Mouse (Mus musculus) hindbrain, embryonic 15.5 days (tissue): ENCODE measurements around the gene Itgav. TPM values are rescaled to one million over a fixed set of nuclear protein-coding genes. Genes with fewer than 3 reads are reported as not detected.
A peak's percentile ranks its signal among the peaks of the same experiment; 100 is the strongest.

ENCODE experiments used
- ATAC-seq: fragments of 200-750 bp; cut with Nextera tagmentation; 2 replicates; pipeline ENCODE4 v1.8.0; 2017; ENCODE audit warnings: low read depth, moderate number of reproducible peaks, moderate TSS enrichment; ENCODE audit not compliant: low FRiP score
- H3K27ac ChIP-seq: fragments of 300-500 bp; sonication (generic); replicated peaks from 2 replicates; pipeline ENCODE4 v1.5.1; 2015; ENCODE audit warnings: mild to moderate bottlenecking, inconsistent platforms
- H3K27me3 ChIP-seq: fragments of 300-500 bp; sonication (generic); 2 replicates; pipeline ENCODE4 v1.6.1; 2015; ENCODE audit warnings: control low read depth, inconsistent platforms
- H3K36me3 ChIP-seq: fragments of 300-500 bp; sonication (generic); 2 replicates; pipeline ENCODE4 v1.6.1; 2015; ENCODE audit warnings: control low read depth, inconsistent platforms
- H3K4me1 ChIP-seq: fragments of 300-500 bp; sonication (generic); replicated peaks from 2 replicates; pipeline ENCODE4 v1.6.1; 2015; ENCODE audit warnings: control low read depth, inconsistent platforms
- H3K4me2 ChIP-seq: fragments of 300-500 bp; sonication (generic); 2 replicates; pipeline ENCODE4 v1.6.1; 2015; ENCODE audit warnings: moderate library complexity, mild to moderate bottlenecking, inconsistent platforms
- H3K4me3 ChIP-seq: fragments of 300-500 bp; sonication (generic); 2 replicates; pipeline ENCODE4 v1.5.1; 2015; ENCODE audit warnings: mild to moderate bottlenecking, inconsistent platforms
- H3K9ac ChIP-seq: fragments of 300-500 bp; sonication (generic); 2 replicates; pipeline ENCODE4 v1.6.1; 2015; ENCODE audit warnings: inconsistent platforms
- H3K9me3 ChIP-seq: fragments of 300-500 bp; sonication (generic); 2 replicates; pipeline ENCODE4 v1.6.1; 2016; ENCODE audit warnings: control low read depth, inconsistent platforms
- WGBS: fragments of 180-500 bp; shearing (Covaris S2); methylation state at CpG from one replicate; pipeline ENCODE4 v1.1.7; 2015; 5-methylcytosine and 5-hydroxymethylcytosine counted together
- polyA plus RNA-seq: library from polyadenylated mRNA; unstranded; fragments of >200 nt; fragmentation: Nextera tagmentation; extraction: Ambion mirVana; gene quantifications from 2 replicates; pipeline ENCODE4 v1.2.1, GENCODE M21; 2015

Itgav gene
- polyA plus RNA-seq, 1 experiment from 2014 or later, result 26.5 TPM

GRCm38 (mm10) chr2:83758606-83759215 lies 34.5 kb downstream of the Itgav start:
- Histone ChIP-seq H3K4me2 (peak overlapping the region; percentile 50), H3K36me3 (no peaks in the 10 kb centered on the region), H3K9ac (peak overlapping the region; percentile 2; the same call in 1 of the 2 replicates), H3K4me3 (peak overlapping the region; percentile 19), H3K9me3 (no peaks in the 10 kb centered on the region), H3K27me3 (no peaks in the 10 kb centered on the region), H3K4me1 (peaks cover 15% of the 10 kb centered on the region), H3K27ac (peak overlapping the region; percentile 37; the same call in 1 of the 2 replicates)
- ATAC-seq, result peak; percentile 57; the same call in 1 of the 2 replicates
- 22% methylated on average over 7 of the region's 7 CpGs for WGBS

- 11% methylated on average over 11 of the region's 11 CpGs for WGBS
- H3K9ac ChIP-seq, result peak overlapping the region; percentile 2; the same call in 1 of the 2 replicates
- H3K27ac ChIP-seq, result peak overlapping the region; percentile 37
These were observed 35.0 kb downstream of the Itgav start for GRCm38 (mm10) chr2:83759216-83759648.

GRCm38 (mm10) chr2:83759667-83760066 lies 35.5 kb downstream of the Itgav start:
- Histone ChIP-seq H3K4me3 (no peak overlapping the region), H3K4me1 (peaks cover 15% of the 10 kb centered on the region), H3K9me3 (no peaks in the 10 kb centered on the region), H3K9ac (0 out of 2 replicates have a peak overlapping the region, but pooled peaks have one; percentile 2), H3K27ac (peak overlapping the region; percentile 37), H3K4me2 (peak overlapping the region; percentile 50), H3K36me3 (no peaks in the 10 kb centered on the region), H3K27me3 (no peaks in the 10 kb centered on the region)
- peak; percentile 73; the same call in 1 of the 2 replicates for ATAC-seq
- 43% methylated on average over 5 of the region's 5 CpGs for WGBS

More at GRCm38 (mm10) chr2:83759216-83759648, 35.0 kb downstream of the Itgav start:
- peak overlapping the region; percentile 19 for H3K4me3 ChIP-seq
- H3K27me3 ChIP-seq, result no peaks in the 10 kb centered on the region
- no peaks in the 10 kb centered on the region for H3K36me3 ChIP-seq
- peak; percentile 85 for ATAC-seq
- peak overlapping the region; percentile 50 for H3K4me2 ChIP-seq
- peaks cover 15% of the 10 kb centered on the region for H3K4me1 ChIP-seq
- no peaks in the 10 kb centered on the region for H3K9me3 ChIP-seq

- no peak overlapping the region for H3K4me2 ChIP-seq
- WGBS, result 67% methylated on average over 1 of the region's 1 CpGs
- no peak for ATAC-seq
- H3K36me3 ChIP-seq, result no peaks in the 10 kb centered on the region
- peak overlapping the region; percentile 37; the same call in 1 of the 2 replicates for H3K27ac ChIP-seq
- no peaks in the 10 kb centered on the region for H3K27me3 ChIP-seq
- no peaks in the 10 kb centered on the region for H3K9me3 ChIP-seq
- H3K4me1 ChIP-seq, result peaks cover 15% of the 10 kb centered on the region
- no peak overlapping the region for H3K9ac ChIP-seq
- H3K4me3 ChIP-seq, result no peak overlapping the region
These were observed 35.9 kb downstream of the Itgav start for GRCm38 (mm10) chr2:83760112-83760511.

- H3K9ac ChIP-seq, result no peak overlapping the region
- H3K27me3 ChIP-seq, result no peaks in the 10 kb centered on the region
- no peaks in the 10 kb centered on the region for H3K36me3 ChIP-seq
- WGBS, result 43% methylated on average over 2 of the region's 2 CpGs
- no peak for ATAC-seq
- H3K4me3 ChIP-seq, result no peak overlapping the region
- no peak overlapping the region for H3K4me2 ChIP-seq
- H3K4me1 ChIP-seq, result peaks cover 15% of the 10 kb centered on the region
- no peaks in the 10 kb centered on the region for H3K9me3 ChIP-seq
- H3K27ac ChIP-seq, result no peak overlapping the region; the same call in 1 of the 2 replicates
These were observed 37.3 kb downstream of the Itgav start for GRCm38 (mm10) chr2:83761506-83761905.

GRCm38 (mm10) chr2:83762106-83762855 lies 38.1 kb downstream of the Itgav start:
- Histone ChIP-seq H3K9me3 (no peaks in the 10 kb centered on the region), H3K9ac (no peak overlapping the region), H3K4me3 (no peak overlapping the region), H3K4me2 (no peak overlapping the region), H3K27me3 (no peaks in the 10 kb centered on the region), H3K4me1 (peaks cover 15% of the 10 kb centered on the region), H3K36me3 (no peaks in the 10 kb centered on the region), H3K27ac (no peak overlapping the region)
- no peak for ATAC-seq
- WGBS, result 68% methylated on average over 7 of the region's 7 CpGs

GRCm38 (mm10) chr2:83766058-83766457 lies 41.9 kb downstream of the Itgav start:
- Histone ChIP-seq H3K4me1 (no peaks in the 10 kb centered on the region), H3K9ac (no peak overlapping the region), H3K36me3 (no peaks in the 10 kb centered on the region), H3K4me2 (no peak overlapping the region), H3K4me3 (no peak overlapping the region), H3K9me3 (no peaks in the 10 kb centered on the region), H3K27ac (no peak overlapping the region), H3K27me3 (no peaks in the 10 kb centered on the region)
- WGBS, result 68% methylated on average over 6 of the region's 6 CpGs
- ATAC-seq, result no peak

GRCm38 (mm10) chr2:83766878-83767277 lies 42.7 kb downstream of the Itgav start:
- no peaks in the 10 kb centered on the region for H3K9me3 ChIP-seq
- ATAC-seq, result no peak

GRCm38 (mm10) chr2:83768311-83769047 lies 44.3 kb downstream of the Itgav start:
- WGBS, result 82% methylated on average over 4 of the region's 4 CpGs
- no peak overlapping the region for H3K9ac ChIP-seq
- H3K4me1 ChIP-seq, result no peaks in the 10 kb centered on the region
- H3K4me3 ChIP-seq, result no peak overlapping the region
- no peak for ATAC-seq
- no peak overlapping the region for H3K27ac ChIP-seq
- H3K4me2 ChIP-seq, result no peak overlapping the region
- no peaks in the 10 kb centered on the region for H3K27me3 ChIP-seq
- no peaks in the 10 kb centered on the region for H3K36me3 ChIP-seq
- H3K9me3 ChIP-seq, result no peaks in the 10 kb centered on the region

More at GRCm38 (mm10) chr2:83766878-83767277, 42.7 kb downstream of the Itgav start:
- no peak overlapping the region for H3K27ac ChIP-seq
- H3K4me3 ChIP-seq, result no peak overlapping the region
- H3K27me3 ChIP-seq, result no peaks in the 10 kb centered on the region
- no peak overlapping the region for H3K4me2 ChIP-seq
- WGBS, result 73% methylated on average over 1 of the region's 1 CpGs
- no peaks in the 10 kb centered on the region for H3K4me1 ChIP-seq
- no peak overlapping the region for H3K9ac ChIP-seq
- no peaks in the 10 kb centered on the region for H3K36me3 ChIP-seq

- H3K4me2 ChIP-seq, result no peak overlapping the region
- no peak overlapping the region for H3K27ac ChIP-seq
- no peaks in the 10 kb centered on the region for H3K4me1 ChIP-seq
- no peaks in the 10 kb centered on the region for H3K9me3 ChIP-seq
- no peak for ATAC-seq
- H3K9ac ChIP-seq, result no peak overlapping the region
- H3K27me3 ChIP-seq, result no peaks in the 10 kb centered on the region
- H3K4me3 ChIP-seq, result no peak overlapping the region
- no peaks in the 10 kb centered on the region for H3K36me3 ChIP-seq
- 62% methylated on average over 7 of the region's 7 CpGs for WGBS
These were observed 47.1 kb downstream of the Itgav start for GRCm38 (mm10) chr2:83771155-83771812.

- Histone ChIP-seq H3K27me3 (no peaks in the 10 kb centered on the region), H3K9ac (no peak overlapping the region), H3K36me3 (0 out of 2 replicates have a peak, but pooled peaks cover 3% of the 10 kb centered on the region), H3K4me1 (no peaks in the 10 kb centered on the region), H3K4me3 (peak overlapping the region; percentile 5; the same call in 1 of the 2 replicates), H3K9me3 (no peaks in the 10 kb centered on the region), H3K27ac (0 out of 2 replicates have a peak overlapping the region, but pooled peaks have one; percentile 25), H3K4me2 (peak overlapping the region; percentile 20; the same call in 1 of the 2 replicates)
- no peak; the same call in 1 of the 2 replicates for ATAC-seq
- 68% methylated on average over 20 of the region's 20 CpGs for WGBS
These were observed 67.3 kb downstream of the Itgav start for GRCm38 (mm10) chr2:83791330-83792073.
